Mouse (Mus musculus) left cerebral cortex, adult 2 months (tissue): ENCODE measurements around the gene Mtf2. TPM values are rescaled to one million over a fixed set of nuclear protein-coding genes. Genes with fewer than 3 reads are reported as not detected.

Experiments used
- DNase-seq, 2 experiments: peaks; one replicate each; pipeline ENCODE4 v3.0.0; 2021 to 2022; ENCODE audit warnings: low spot score in 2 of 2, mixed read lengths in 1 of 2; ENCODE audit errors: extremely low spot score in 1 of 2
- H3K27ac ChIP-seq: fragments of 200-600 bp; 2 replicates; pipeline ENCODE4 v1.8.1; 2022
- H3K4me3 ChIP-seq: fragments of 200-600 bp; 2 replicates; pipeline ENCODE4 v1.8.1; 2022
- CTCF ChIP-seq: fragments of 200-600 bp; IDR thresholded peaks from 2 replicates; pipeline ENCODE4 v1.8.1; 2022; ENCODE audit warnings: antibody characterized with exemption, mild to moderate bottlenecking, moderate library complexity
- intact Hi-C: fragments of 180-260 bp; cut with DNase I; formaldehyde crosslinking; loops from one replicate; pipeline ENCODE4 v1.15.1; 2025
- total RNA-seq, 2 experiments: library from RNA; stranded (reverse); gene quantifications; 2 replicates each; pipeline ENCODE4 v1.2.3; 2021

Gene Mtf2
- total RNA-seq, 2 experiments from 2014 or later = 63.9 to 68.0 TPM

DNA sequence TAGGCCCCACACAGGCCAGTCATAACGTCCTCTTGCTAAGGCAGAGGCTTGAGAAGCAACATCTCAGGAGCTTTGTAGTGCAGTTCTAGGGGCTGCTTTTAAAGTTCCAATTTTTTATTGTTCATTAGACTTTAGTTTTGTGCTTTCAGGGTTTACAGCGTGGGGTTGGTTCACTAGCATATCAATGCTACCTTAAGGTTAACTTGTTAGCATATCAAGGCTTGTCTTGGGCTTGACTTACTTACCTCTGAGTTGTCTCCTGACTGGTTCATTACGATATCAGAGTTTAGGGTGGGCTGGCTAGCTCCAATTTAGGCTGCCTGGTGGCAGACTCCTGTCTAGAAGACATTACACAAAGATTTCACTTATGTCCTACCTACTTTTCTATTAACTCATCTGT lies 32.2 kb downstream of the Mtf2 start:
- Histone ChIP-seq H3K27ac (no peak overlapping the region), H3K4me3 (no peak overlapping the region)
- no peak for TF ChIP-seq CTCF
- intact Hi-C loops = no loop called here
- no peak for DNase-seq

DNA sequence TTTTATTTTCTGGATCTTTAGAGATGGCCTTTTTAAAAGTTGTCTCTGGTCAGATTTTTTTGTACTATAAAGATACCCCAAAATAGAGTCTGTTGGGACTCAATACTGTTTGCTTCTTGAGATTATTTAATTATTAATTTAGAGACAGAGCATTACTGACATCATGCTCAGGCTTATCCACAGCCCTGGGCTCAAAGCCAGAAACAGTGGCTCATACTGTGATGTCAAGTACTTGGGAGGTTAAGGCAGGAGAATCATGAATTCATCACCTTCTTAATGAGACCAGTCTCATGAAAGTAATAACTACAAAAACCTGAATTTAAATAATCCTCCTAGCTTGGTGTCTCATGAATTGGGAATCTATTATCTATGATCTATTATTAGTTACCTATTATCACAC lies 34.7 kb downstream of the Mtf2 start:
- TF ChIP-seq CTCF = no peak
- DNase-seq = no peak
- Histone ChIP-seq H3K27ac (no peak overlapping the region), H3K4me3 (no peak overlapping the region)
- intact Hi-C loops = no loop called here

GRCm38 (mm10) chr5:108104306-108104705 lies 38.8 kb downstream of the Mtf2 start:
- Histone ChIP-seq H3K4me3 (no peak overlapping the region), H3K27ac (no peak overlapping the region)
- intact Hi-C loops = no loop called here
- no peak for DNase-seq
- TF ChIP-seq CTCF = no peak

DNA sequence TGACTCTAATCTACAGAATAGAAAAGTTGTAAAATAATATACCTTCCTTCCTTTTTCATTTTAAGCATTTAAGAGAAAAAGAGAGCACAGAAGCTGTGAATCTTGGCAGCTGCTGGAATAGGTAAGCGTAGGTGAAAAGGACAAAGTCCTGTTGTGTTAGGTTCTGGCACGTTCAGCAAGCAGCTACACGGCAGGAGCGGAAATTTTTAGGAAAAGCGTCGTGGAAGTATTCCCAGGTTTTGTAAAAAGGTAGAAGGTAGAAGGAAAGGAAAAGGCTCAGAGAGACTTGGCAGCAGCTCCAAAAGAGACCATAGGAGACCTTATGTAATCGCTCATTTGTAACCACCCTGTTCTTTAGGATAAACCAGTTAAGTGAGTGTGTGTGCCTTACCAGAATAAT lies 43.9 kb downstream of the Mtf2 start:
- H3K27ac ChIP-seq = no peak overlapping the region
- no peak for DNase-seq
- intact Hi-C loops = no loop called here
- no peak overlapping the region for H3K4me3 ChIP-seq
- no peak for TF ChIP-seq CTCF

- no peak for DNase-seq
- TF ChIP-seq CTCF = no peak
- intact Hi-C loops = no loop called here
- no peak overlapping the region for H3K27ac ChIP-seq
- H3K4me3 ChIP-seq = no peak overlapping the region
Observed at GRCm38 (mm10) chr5:108117693-108118092, 52.2 kb downstream of the Mtf2 start.

GRCm38 (mm10) chr5:108120221-108120900 lies 54.9 kb downstream of the Mtf2 start:
- intact Hi-C loops = no loop called here
- TF ChIP-seq CTCF = peak; percentile 7

GRCm38 (mm10) chr5:108131849-108132440 lies 66.5 kb downstream of the Mtf2 start:
- no peak for TF ChIP-seq CTCF
- no peak for DNase-seq
- Histone ChIP-seq H3K4me3 (peak overlapping the region; percentile 85), H3K27ac (peak overlapping the region; percentile 78)
- intact Hi-C loops = loop anchor here (1.0 to 10.0 kb wide), 4 partner anchors 67 to 533 kb away; partner anchors contain the start of genes Dgkq, Dr1, Idua and Mtf2

More at GRCm38 (mm10) chr5:108120221-108120900, 54.9 kb downstream of the Mtf2 start:
- Histone ChIP-seq H3K4me3 (no peak overlapping the region), H3K27ac (no peak overlapping the region)
- DNase-seq = no peak

- intact Hi-C loops = loop anchor here (1.0 to 10.0 kb wide), 4 partner anchors 67 to 532 kb away; partner anchors contain the start of genes Dgkq, Dr1, Idua and Mtf2
- peak within 1 kb of the TSS; percentile 78 for H3K27ac ChIP-seq
- DNase-seq = peak; percentile 97
- TF ChIP-seq CTCF = peak; percentile 27
- H3K4me3 ChIP-seq = peak within 1 kb of the TSS; percentile 85
Observed at GRCm38 (mm10) chr5:108132441-108133243, 67.2 kb downstream of the Mtf2 start, which contains the start of the genes Tmed5 and Ccdc18. TSS of gene Tmed5 (minus strand) at chr5:108132620. TSS of gene Ccdc18 (plus strand) at chr5:108132875.

DNA sequence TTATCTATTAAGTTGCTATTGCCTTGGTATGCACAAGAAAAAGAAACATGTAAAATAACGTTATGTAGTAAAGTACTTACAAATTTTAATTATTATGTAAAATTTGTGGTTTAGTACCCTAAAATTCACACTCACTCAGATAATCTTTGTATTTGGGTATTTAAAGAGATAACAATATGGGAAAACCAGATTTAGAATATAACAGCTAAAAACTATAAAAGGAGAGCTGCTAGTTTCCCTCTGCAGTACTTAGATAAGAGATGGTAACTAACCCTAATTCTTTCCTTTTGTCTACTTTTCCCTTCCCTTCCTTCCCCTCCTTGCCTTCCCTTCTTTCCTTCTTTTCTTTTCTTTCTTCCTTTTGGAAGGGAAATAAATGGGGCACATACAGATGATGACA lies 87.1 kb downstream of the Mtf2 start:
- intact Hi-C loops = no loop called here
- no peak overlapping the region for H3K4me3 ChIP-seq
- no peak for DNase-seq
- TF ChIP-seq CTCF = no peak
- no peak overlapping the region for H3K27ac ChIP-seq

Other genes with a start within 250 kb of the Mtf2 start
- not detected for gene Ube2d2b, start 235.6 kb upstream of the Mtf2 start, total RNA-seq
- gene Evi5, start 190.6 kb upstream of the Mtf2 start, total RNA-seq = 10 to 100 TPM; 85.7 to 88.7 TPM
- gene Rpl5, start 165.2 kb upstream of the Mtf2 start, total RNA-seq = 10 to 100 TPM; 53.8 to 61.6 TPM
- gene Fam69a, start 78.6 kb upstream of the Mtf2 start, total RNA-seq = 10 to 100 TPM; 27.1 to 31.7 TPM
- 10 to 100 TPM; 25.6 TPM for gene Tmed5, start 66.9 kb downstream of the Mtf2 start, total RNA-seq
- gene Ccdc18, start 67.2 kb downstream of the Mtf2 start, total RNA-seq = 1 to 10 TPM in 1 of 2 experiments, under 1 TPM in 1; 0.91 to 1.2 TPM
- 10 to 100 TPM; 33.9 to 34.8 TPM for gene Dr1, start 203.2 kb downstream of the Mtf2 start, total RNA-seq
- gene Pigg, start 246.9 kb downstream of the Mtf2 start, total RNA-seq = 10 to 100 TPM; 13.1 to 14.1 TPM